Mouse (Mus musculus): ENCODE measurements around the gene Aph1b. TPM values are rescaled to one million over a fixed set of nuclear protein-coding genes. Genes with fewer than 3 reads are reported as not detected.

Aph1b gene
- polyA plus RNA-seq, 1 experiment from 2014 or later = 23.3 TPM

DNA sequence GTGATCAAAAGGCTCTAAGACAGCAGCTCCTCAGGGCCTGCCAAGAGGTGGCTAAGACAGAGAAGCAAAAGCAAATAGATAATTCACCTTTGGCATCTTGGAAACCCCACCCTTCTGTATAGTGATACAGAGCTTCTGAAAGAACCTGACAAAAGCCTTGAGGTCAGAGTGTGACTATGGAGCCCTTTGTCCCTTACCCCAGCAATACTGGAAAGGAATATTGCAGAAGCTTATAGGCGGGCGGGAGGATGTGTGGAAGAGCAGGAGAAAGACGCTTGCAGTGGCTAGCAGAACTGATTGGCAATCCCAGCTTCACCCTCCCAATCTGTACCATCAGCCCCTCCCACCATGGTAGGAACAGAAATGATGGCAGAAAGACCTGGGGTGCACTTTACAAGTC is 59.3 kb downstream of the Aph1b start:
- Histone ChIP-seq H3K27me3 (0 out of 2 replicates have a peak, but pooled peaks cover 2% of the 10 kb centered on the region), H3K4me3 (replicated peaks) (no peak overlapping the region), H3K36me3 (no peaks in the 10 kb centered on the region), H3K9ac (replicated peaks) (no peak overlapping the region), H3K4me2 (replicated peaks) (no peak overlapping the region), H3K4me1 (replicated peaks) (0 out of 2 replicates have a peak, but pooled peaks cover 4% of the 10 kb centered on the region), H3K9me3 (no peaks in the 10 kb centered on the region), H3K27ac (no peak overlapping the region)
- WGBS = 81% methylated on average over 3 of the region's 3 CpGs
- ATAC-seq = no peak

GRCm38 (mm10) chr9:66735122-66735521 is 60.2 kb downstream of the Aph1b start:
- Histone ChIP-seq H3K4me3 (replicated peaks) (no peak overlapping the region), H3K9ac (replicated peaks) (no peak overlapping the region), H3K4me1 (replicated peaks) (0 out of 2 replicates have a peak, but pooled peaks cover 4% of the 10 kb centered on the region), H3K27ac (no peak overlapping the region), H3K4me2 (replicated peaks) (no peak overlapping the region), H3K27me3 (0 out of 2 replicates have a peak, but pooled peaks cover 2% of the 10 kb centered on the region), H3K36me3 (no peaks in the 10 kb centered on the region), H3K9me3 (no peaks in the 10 kb centered on the region)
- WGBS = 95% methylated on average over 2 of the region's 2 CpGs
- no peak for ATAC-seq

DNA sequence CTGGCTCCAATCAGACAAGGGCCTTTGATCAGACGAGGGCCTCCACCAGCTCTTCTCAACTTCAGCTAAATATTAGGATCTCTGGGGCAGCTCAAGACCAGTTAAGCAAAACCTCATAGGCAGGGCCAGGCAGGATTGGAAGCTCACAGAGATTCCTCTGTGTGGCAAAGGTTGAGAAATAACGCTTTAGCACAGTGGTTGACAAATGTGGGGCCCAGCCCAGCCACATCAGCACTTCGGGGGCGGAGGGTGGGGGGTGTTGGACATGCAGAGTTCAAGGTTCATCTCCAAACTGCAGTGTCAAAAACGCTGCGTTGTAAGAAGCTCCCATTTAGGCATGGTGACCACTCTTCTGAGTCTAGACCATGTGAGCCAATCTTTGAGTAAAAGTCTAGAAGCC is 60.7 kb downstream of the Aph1b start:
- no peaks in the 10 kb centered on the region for H3K9me3 ChIP-seq
- ATAC-seq = no peak
- no peak overlapping the region for H3K9ac ChIP-seq (replicated peaks)
- H3K4me2 ChIP-seq (replicated peaks) = no peak overlapping the region
- no peak overlapping the region for H3K4me3 ChIP-seq (replicated peaks)
- no peak overlapping the region for H3K27ac ChIP-seq
- H3K4me1 ChIP-seq (replicated peaks) = 0 out of 2 replicates have a peak, but pooled peaks cover 4% of the 10 kb centered on the region
- 92% methylated on average over 6 of the region's 6 CpGs for WGBS
- 0 out of 2 replicates have a peak, but pooled peaks cover 2% of the 10 kb centered on the region for H3K27me3 ChIP-seq
- H3K36me3 ChIP-seq = no peaks in the 10 kb centered on the region

- H3K4me3 ChIP-seq (replicated peaks) = no peak overlapping the region
- H3K27ac ChIP-seq = no peak overlapping the region
- 0 out of 2 replicates have a peak, but pooled peaks cover 4% of the 10 kb centered on the region for H3K4me1 ChIP-seq (replicated peaks)
- H3K9me3 ChIP-seq = no peaks in the 10 kb centered on the region
- 54% methylated on average over 15 of the region's 15 CpGs for WGBS
- H3K36me3 ChIP-seq = no peaks in the 10 kb centered on the region
- H3K9ac ChIP-seq (replicated peaks) = no peak overlapping the region
- 0 out of 2 replicates have a peak, but pooled peaks have one; percentile 40 for ATAC-seq
- no peak overlapping the region for H3K4me2 ChIP-seq (replicated peaks)
- 0 out of 2 replicates have a peak, but pooled peaks cover 2% of the 10 kb centered on the region for H3K27me3 ChIP-seq
These were observed 62.2 kb downstream of the Aph1b start for GRCm38 (mm10) chr9:66732791-66733691.

DNA sequence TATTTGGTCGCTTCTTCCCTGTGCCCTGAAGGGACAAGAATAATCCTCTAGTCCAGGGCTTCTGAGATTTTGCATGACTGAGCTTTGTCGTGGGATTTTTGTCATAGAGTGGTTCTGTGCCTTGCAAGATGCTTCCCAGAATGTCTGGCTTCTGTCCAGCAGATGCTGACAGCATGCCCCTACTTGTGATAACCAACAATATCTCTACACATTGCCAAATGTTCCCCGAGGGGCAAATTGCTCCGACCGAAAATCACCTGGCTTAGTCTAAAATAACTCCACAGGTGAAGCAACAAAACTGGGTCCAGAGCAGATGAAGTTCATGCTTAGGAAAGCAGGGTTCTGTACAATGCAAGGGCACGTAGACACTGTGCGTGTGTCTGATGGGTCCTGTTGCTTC is 64.0 kb downstream of the Aph1b start:
- no peak for ATAC-seq
- H3K9ac ChIP-seq (replicated peaks) = no peak overlapping the region
- H3K27ac ChIP-seq = no peak overlapping the region
- no peaks in the 10 kb centered on the region for H3K36me3 ChIP-seq
- H3K27me3 ChIP-seq = 0 out of 2 replicates have a peak, but pooled peaks cover 2% of the 10 kb centered on the region
- H3K9me3 ChIP-seq = no peaks in the 10 kb centered on the region
- H3K4me1 ChIP-seq (replicated peaks) = 0 out of 2 replicates have a peak, but pooled peaks cover 4% of the 10 kb centered on the region
- WGBS = 86% methylated on average over 7 of the region's 7 CpGs
- H3K4me2 ChIP-seq (replicated peaks) = no peak overlapping the region
- H3K4me3 ChIP-seq (replicated peaks) = no peak overlapping the region

GRCm38 (mm10) chr9:66730556-66730955 is 64.7 kb downstream of the Aph1b start:
- WGBS = 63% methylated on average over 3 of the region's 3 CpGs
- Histone ChIP-seq H3K4me1 (replicated peaks) (0 out of 2 replicates have a peak, but pooled peaks cover 4% of the 10 kb centered on the region), H3K27ac (no peak overlapping the region), H3K9ac (replicated peaks) (no peak overlapping the region), H3K36me3 (no peaks in the 10 kb centered on the region), H3K4me3 (replicated peaks) (no peak overlapping the region), H3K9me3 (no peaks in the 10 kb centered on the region), H3K27me3 (0 out of 2 replicates have a peak, but pooled peaks cover 2% of the 10 kb centered on the region), H3K4me2 (replicated peaks) (no peak overlapping the region)
- no peak for ATAC-seq

- Histone ChIP-seq H3K27me3 (no peaks in the 10 kb centered on the region), H3K27ac (no peak overlapping the region), H3K4me3 (replicated peaks) (no peak overlapping the region), H3K9ac (replicated peaks) (no peak overlapping the region), H3K4me2 (replicated peaks) (no peak overlapping the region), H3K36me3 (no peaks in the 10 kb centered on the region), H3K9me3 (no peaks in the 10 kb centered on the region), H3K4me1 (replicated peaks) (peaks cover 7% of the 10 kb centered on the region; the same call in 1 of the 2 replicates)
- 79% methylated on average over 7 of the region's 7 CpGs for WGBS
- no peak for ATAC-seq
These were observed 68.0 kb downstream of the Aph1b start for GRCm38 (mm10) chr9:66727333-66727732.

DNA sequence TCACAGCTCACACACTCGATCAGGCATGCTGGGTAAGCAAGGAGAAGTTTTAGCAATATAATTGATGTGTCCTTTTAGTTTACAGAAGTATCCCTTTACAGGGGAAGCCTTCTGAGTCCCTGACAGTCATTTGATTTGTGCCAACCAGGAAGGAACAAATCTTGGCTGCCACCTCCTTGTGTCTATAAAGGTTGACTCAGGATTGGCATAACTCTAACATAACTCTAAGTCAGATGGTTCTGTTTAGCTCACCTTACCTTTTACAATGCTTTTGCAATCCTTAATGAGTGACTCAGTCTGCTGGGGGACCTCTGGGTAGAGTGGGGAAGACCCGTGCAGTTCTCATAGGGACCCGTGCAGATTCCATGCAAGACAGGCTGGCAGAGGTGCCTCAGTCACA is 69.7 kb downstream of the Aph1b start:
- no peak for ATAC-seq
- no peak overlapping the region for H3K4me3 ChIP-seq (replicated peaks)
- H3K27ac ChIP-seq = no peak overlapping the region
- H3K36me3 ChIP-seq = no peaks in the 10 kb centered on the region
- H3K9ac ChIP-seq (replicated peaks) = no peak overlapping the region
- no peaks in the 10 kb centered on the region for H3K27me3 ChIP-seq
- 85% methylated on average over 3 of the region's 3 CpGs for WGBS
- H3K9me3 ChIP-seq = no peaks in the 10 kb centered on the region
- no peak overlapping the region for H3K4me2 ChIP-seq (replicated peaks)
- H3K4me1 ChIP-seq (replicated peaks) = peaks cover 7% of the 10 kb centered on the region; the same call in 1 of the 2 replicates

Other genes starting within 250 kb of the Aph1b start
- 109 and 118 TPM in 2 replicates for gene Usp3, start 202.3 kb downstream of the Aph1b start, polyA plus RNA-seq (2015; fragmentation: Nextera tagmentation; extraction: Ambion mirVana)
- gene Car12, start 81.8 kb downstream of the Aph1b start, polyA plus RNA-seq (2015; fragmentation: Nextera tagmentation; extraction: Ambion mirVana) = 1.1 and 1.3 TPM in 2 replicates
- gene Gm10647, start 1.5 kb upstream of the Aph1b start, polyA plus RNA-seq (2015; fragmentation: Nextera tagmentation; extraction: Ambion mirVana) = 0.34 and 0.69 TPM in 2 replicates
- 2.1 and 2.8 TPM in 2 replicates for gene Aph1c, start 39.2 kb upstream of the Aph1b start, polyA plus RNA-seq (2015; fragmentation: Nextera tagmentation; extraction: Ambion mirVana)
- 31.1 and 32.4 TPM in 2 replicates for gene Rab8b, start 124.2 kb upstream of the Aph1b start, polyA plus RNA-seq (2015; fragmentation: Nextera tagmentation; extraction: Ambion mirVana)
- gene Rps27l, start 150.6 kb upstream of the Aph1b start, polyA plus RNA-seq (2015; fragmentation: Nextera tagmentation; extraction: Ambion mirVana) = 340 and 349 TPM in 2 replicates
- 9.8 and 10.8 TPM in 2 replicates for gene Lactb, start 180.0 kb upstream of the Aph1b start, polyA plus RNA-seq (2015; fragmentation: Nextera tagmentation; extraction: Ambion mirVana)